Mouse (Mus musculus) CD4-positive, CD25-positive, alpha-beta regulatory T cell, adult 2 months (primary cell): Measurements from ENCODE around the gene Pias3.

ENCODE experiments used
- DNase-seq: peaks from one replicate; pipeline ENCODE4 v3.0.0-alpha.2; 2012; ENCODE audit warnings: low read depth, low spot score

The Pias3 gene

GRCm38 (mm10) chr3:96728634-96729402 is 32.6 kb downstream of the Pias3 start:
- no peak for DNase-seq

- peak; percentile 64 for DNase-seq
These were observed 33.2 kb downstream of the Pias3 start for GRCm38 (mm10) chr3:96729403-96729784.

GRCm38 (mm10) chr3:96730785-96731184 is 34.6 kb downstream of the Pias3 start:
- no peak for DNase-seq

- DNase-seq: no peak
These were observed 37.8 kb downstream of the Pias3 start for GRCm38 (mm10) chr3:96733984-96734383.

- no peak for DNase-seq
These were observed 39.0 kb downstream of the Pias3 start for GRCm38 (mm10) chr3:96735200-96735599.

- DNase-seq: no peak
These were observed 41.0 kb downstream of the Pias3 start for GRCm38 (mm10) chr3:96737013-96737740.

- DNase-seq: no peak
These were observed 41.8 kb downstream of the Pias3 start for GRCm38 (mm10) chr3:96737995-96738394.

GRCm38 (mm10) chr3:96740279-96740678 is 44.1 kb downstream of the Pias3 start:
- peak; percentile 22 for DNase-seq

GRCm38 (mm10) chr3:96744348-96744747 is 48.2 kb downstream of the Pias3 start:
- no peak for DNase-seq

- peak; percentile 25 for DNase-seq
These were observed 50.6 kb downstream of the Pias3 start for GRCm38 (mm10) chr3:96746829-96747228.
